Mouse (Mus musculus): ENCODE results near the gene Ovch2. TPM values are rescaled to one million over a fixed set of nuclear protein-coding genes. Genes with fewer than 3 reads are reported as not detected.
A peak's percentile ranks its signal among the peaks of the same experiment; 100 is the strongest.

Gene Ovch2
- total RNA-seq, 2 experiments from 2014 or later, result not detected

GRCm38 (mm10) chr7:107746036-107746435 lies 55.0 kb downstream of the Ovch2 start:
- DNase-seq (ENCODE audit: extremely low spot score in 1 of 2, low spot score in 1 of 2), result no peak

- no peak for DNase-seq (ENCODE audit: extremely low spot score in 1 of 2, low spot score in 1 of 2)
These were observed 55.9 kb downstream of the Ovch2 start for GRCm38 (mm10) chr7:107745111-107745510.

- DNase-seq (ENCODE audit: extremely low spot score in 1 of 2, low spot score in 1 of 2), result no peak
These were observed 56.6 kb downstream of the Ovch2 start for GRCm38 (mm10) chr7:107744454-107744853.

GRCm38 (mm10) chr7:107742963-107743465 lies 58.0 kb downstream of the Ovch2 start:
- DNase-seq (ENCODE audit: extremely low spot score in 1 of 2, low spot score in 1 of 2), result no peak

- peak in 1 of 2 experiments; percentile 38 for DNase-seq (ENCODE audit: extremely low spot score in 1 of 2, low spot score in 1 of 2)
These were observed 62.3 kb downstream of the Ovch2 start for GRCm38 (mm10) chr7:107738726-107739125.

GRCm38 (mm10) chr7:107733162-107733561 lies 67.8 kb downstream of the Ovch2 start:
- no peak for DNase-seq (ENCODE audit: extremely low spot score in 1 of 2, low spot score in 1 of 2)

Other genes starting within 250 kb of the Ovch2 start
- 10 to 100 TPM; 10.0 to 11.5 TPM for gene Olfml1, start 233.8 kb downstream of the Ovch2 start, total RNA-seq (2021)
- gene Ppfibp2, start 206.0 kb downstream of the Ovch2 start, total RNA-seq (2021), result 1 to 10 TPM; 6.0 TPM
- gene 5330417H12Rik, start 176.0 kb downstream of the Ovch2 start, total RNA-seq (2021), result not detected
- not detected for gene Cyb5r2, start 43.2 kb downstream of the Ovch2 start, total RNA-seq (2021)
- gene Olfr467, start 11.1 kb upstream of the Ovch2 start, total RNA-seq (2021), result not detected
- not detected for gene Olfr469, start 24.3 kb upstream of the Ovch2 start, total RNA-seq (2021)
- not detected for gene Olfr470, start 46.3 kb upstream of the Ovch2 start, total RNA-seq (2021)
- not detected for gene Olfr472, start 96.7 kb upstream of the Ovch2 start, total RNA-seq (2021)
- not detected for gene Olfr473, start 129.2 kb upstream of the Ovch2 start, total RNA-seq (2021)
- not detected for gene Olfr474, start 153.4 kb upstream of the Ovch2 start, total RNA-seq (2021)
- gene Olfr476, start 163.6 kb upstream of the Ovch2 start, total RNA-seq (2021), result not detected
- gene Olfr477, start 185.5 kb upstream of the Ovch2 start, total RNA-seq (2021), result not detected
- gene Olfr478, start 232.8 kb upstream of the Ovch2 start, total RNA-seq (2021), result not detected
- gene Olfr479, start 249.5 kb upstream of the Ovch2 start, total RNA-seq (2021), result not detected

Data from layer of hippocampus, postnatal 25 days (tissue).